Comparison of ENCODE assay signal across 10 mouse cellular contexts in genomic region chr2:7088536-7088935, GRCm38 (mm10).
DNase-seq lines count a peak whose midpoint lies in the region; ATAC-seq and TF ChIP-seq lines count a peak whose summit lies in the region.
"Had no signal": no experiment of that assay in that cellular context is flagged by ENCODE, and none has a peak within 500 bp of the region (broad histone marks: within the 10 kb centered on the region; RNA-seq: fewer than 3 reads in every experiment).

No protein-coding gene starts in this region.

- H3K27me3 ChIP-seq in embryonic facial prominence, embryonic 15.5 days, result no peaks in the 10 kb centered on the region
- H3K27me3 ChIP-seq in hindbrain, embryonic 10.5 days (ENCODE audit: insufficient read depth, poor library complexity, severe bottlenecking), result no peaks in the 10 kb centered on the region
- no peaks in the 10 kb centered on the region for H3K27me3 ChIP-seq in myocyte (ENCODE audit: control insufficient read depth, insufficient read depth, insufficient read length)

- no peak overlapping the region for H3K9ac ChIP-seq in embryonic facial prominence, embryonic 15.5 days

- TF ChIP-seq CTCF in layer of hippocampus, adult 2 months (conservative IDR thresholded peaks at IDR 0.05), result no peak

- WGBS in embryonic facial prominence, embryonic 15.5 days, result 31% methylated on average over 4 of the region's 4 CpGs
- WGBS in hindbrain, embryonic 10.5 days, result 25% methylated on average over 4 of the region's 4 CpGs

- no peak overlapping the region for H3K4me3 ChIP-seq in layer of hippocampus, adult 2 months
- H3K4me3 ChIP-seq in embryonic facial prominence, embryonic 15.5 days (replicated peaks), result no peak overlapping the region
- H3K4me3 ChIP-seq in hindbrain, embryonic 10.5 days, result no peak overlapping the region
- no peak overlapping the region for H3K4me3 ChIP-seq in myocyte

- no peaks in the 10 kb centered on the region for H3K79me2 ChIP-seq in myocyte (ENCODE audit: control insufficient read depth, insufficient read depth)

- H3K4me1 ChIP-seq in embryonic facial prominence, embryonic 15.5 days, result peaks cover 10% of the 10 kb centered on the region; the same call in 1 of the 2 replicates
- H3K4me1 ChIP-seq in hindbrain, embryonic 10.5 days (replicated peaks), result peaks cover 15% of the 10 kb centered on the region

- TF ChIP-seq POLR2A in myocyte (IDR thresholded peaks at IDR 0.05; ENCODE audit: insufficient read length, low read depth), result no peak

- peak overlapping the region; percentile 85 for H3K27ac ChIP-seq in layer of hippocampus, adult 2 months
- peak overlapping the region; percentile 55; the same call in 1 of the 2 replicates for H3K27ac ChIP-seq in embryonic facial prominence, embryonic 15.5 days (replicated peaks)
- H3K27ac ChIP-seq in hindbrain, embryonic 10.5 days, result peak overlapping the region; percentile 85

- H3K9me3 ChIP-seq in embryonic facial prominence, embryonic 15.5 days (replicated peaks), result no peaks in the 10 kb centered on the region
- H3K9me3 ChIP-seq in hindbrain, embryonic 10.5 days, result no peaks in the 10 kb centered on the region

- no peak overlapping the region for H3K4me2 ChIP-seq in embryonic facial prominence, embryonic 15.5 days (replicated peaks)
- H3K4me2 ChIP-seq in myocyte (ENCODE audit: low read depth), result peak overlapping the region; percentile 64

- H3ac ChIP-seq in myocyte (ENCODE audit: control insufficient read depth, insufficient read length), result no peak overlapping the region

- DNase-seq in layer of hippocampus, adult 2 months (ENCODE audit: low spot score in 2 of 2), result no peak
- no peak for DNase-seq in layer of hippocampus, adult 11-12 months (ENCODE audit: low spot score)
- DNase-seq in hindbrain, embryonic 10.5 days (ENCODE audit: low spot score), result no peak
- no peak for DNase-seq in frontal cortex, postnatal 14 days (ENCODE audit: low spot score in 2 of 2)
- no peak for DNase-seq in right cerebral cortex, adult 2 months (ENCODE audit: low spot score in 2 of 2)
- DNase-seq: cerebellum, adult 11-12 months had no signal

- H3K36me3 ChIP-seq in embryonic facial prominence, embryonic 15.5 days, result no peaks in the 10 kb centered on the region
- no peaks in the 10 kb centered on the region for H3K36me3 ChIP-seq in hindbrain, embryonic 10.5 days
- H3K36me3 ChIP-seq in myocyte (ENCODE audit: control insufficient read depth, insufficient read depth), result no peaks in the 10 kb centered on the region

- no peak for ATAC-seq in embryonic facial prominence, embryonic 15.5 days (ENCODE audit: insufficient number of reproducible peaks, low FRiP score, low TSS enrichment, low read depth)
- no peak for ATAC-seq in megakaryocyte progenitor cell, adult 5-6 weeks (replicated peaks; ENCODE audit: poor library complexity)
- ATAC-seq: intestine, postnatal 0 days had no signal

TF ChIP-seq in myocyte, 11 proteins besides CTCF, POLR2A, EP300 and RAD21:
- TF ChIP-seq POLR2AphosphoS2 (IDR thresholded peaks at IDR 0.05; ENCODE audit: insufficient read length, low read depth), result no peak
- no peak for TF ChIP-seq MAX (IDR thresholded peaks at IDR 0.05; ENCODE audit: low read depth)
- TF ChIP-seq CEBPB (IDR thresholded peaks at IDR 0.05; ENCODE audit: insufficient read depth, poor library complexity, severe bottlenecking), result no peak
- TF ChIP-seq SRF (IDR thresholded peaks at IDR 0.05; ENCODE audit: control insufficient read depth, insufficient read length, low read depth), result no peak
- TF ChIP-seq E2F4 (IDR thresholded peaks at IDR 0.05; ENCODE audit: insufficient read depth), result no peak
- TF ChIP-seq MYOG (IDR thresholded peaks at IDR 0.05; ENCODE audit: control insufficient read depth in 1 of 3, insufficient read depth in 1 of 3, insufficient read length in 2 of 3, low read depth in 2 of 3), result no peak
- no peak for TF ChIP-seq USF1 (IDR thresholded peaks at IDR 0.05; ENCODE audit: low read depth)
- no peak for TF ChIP-seq MYOD1 (IDR thresholded peaks at IDR 0.05; ENCODE audit: control insufficient read depth in 1 of 3, insufficient read length in 2 of 3, low read depth in 2 of 3)
- TF ChIP-seq TCF12 (IDR thresholded peaks at IDR 0.05; ENCODE audit: insufficient read depth, poor library complexity, severe bottlenecking), result no peak
- no peak for TF ChIP-seq REST (IDR thresholded peaks at IDR 0.05; ENCODE audit: insufficient read depth, insufficient read length)
- TF ChIP-seq TCF3 (IDR thresholded peaks at IDR 0.05; ENCODE audit: insufficient read length, low read depth), result no peak
